Mouse (Mus musculus): ENCODE data around the gene Nt5c2.
A peak's percentile ranks its signal among the peaks of the same experiment; 100 is the strongest.
"Not testable (repeated sequence)": the region's sequence is repeated elsewhere in the genome, so short reads cannot be mapped to it uniquely, and the experiment has no call there.

The Nt5c2 gene

DNA sequence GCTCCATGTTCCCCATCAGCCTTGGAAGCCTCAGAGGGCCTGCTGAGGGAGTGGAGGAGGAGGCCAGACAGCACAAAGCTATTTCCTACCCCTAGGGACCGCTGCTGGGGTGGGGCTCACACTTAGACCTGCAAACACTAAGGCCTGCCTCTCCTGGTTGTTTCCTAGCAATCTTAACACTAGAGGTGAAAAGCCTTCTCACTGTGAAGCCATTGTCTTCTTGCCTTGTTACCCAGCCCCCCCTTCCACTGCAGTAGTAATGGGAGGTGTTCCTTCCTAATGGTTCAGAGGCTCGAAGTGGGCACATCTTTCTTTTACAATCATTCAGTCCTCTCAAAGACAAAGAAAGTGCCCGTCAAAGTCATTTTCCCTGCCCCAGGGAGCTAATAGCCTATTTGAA lies 2.9 kb upstream of the Nt5c2 start:
- no peak for DNase-seq (ENCODE audit: low spot score in 2 of 2)

GRCm38 (mm10) chr19:47016487-47016886 lies 1.5 kb upstream of the Nt5c2 start:
- peak; percentile 45 to 86 for DNase-seq (ENCODE audit: low spot score in 2 of 2)

DNA sequence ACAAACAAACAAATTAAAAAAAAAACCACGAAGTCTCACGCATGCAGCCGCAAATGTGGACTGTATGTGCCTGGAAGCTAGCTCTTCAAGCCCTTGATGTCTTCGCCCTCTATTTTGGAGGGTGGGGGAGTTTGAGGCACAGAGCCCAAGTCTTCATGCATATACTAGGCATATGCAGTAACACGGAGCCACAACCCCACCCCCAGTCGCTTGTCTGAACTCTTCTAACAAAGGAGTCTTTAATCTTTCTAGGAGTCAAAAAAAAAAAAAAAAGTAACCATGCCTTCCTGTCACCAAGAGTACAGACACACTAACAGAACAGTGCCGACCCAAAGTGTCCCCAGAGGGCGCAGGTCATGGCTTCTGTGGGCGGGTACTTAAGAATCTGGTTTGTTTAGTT lies 1.0 kb upstream of the Nt5c2 start:
- no peak for DNase-seq (ENCODE audit: low spot score in 2 of 2)

DNA sequence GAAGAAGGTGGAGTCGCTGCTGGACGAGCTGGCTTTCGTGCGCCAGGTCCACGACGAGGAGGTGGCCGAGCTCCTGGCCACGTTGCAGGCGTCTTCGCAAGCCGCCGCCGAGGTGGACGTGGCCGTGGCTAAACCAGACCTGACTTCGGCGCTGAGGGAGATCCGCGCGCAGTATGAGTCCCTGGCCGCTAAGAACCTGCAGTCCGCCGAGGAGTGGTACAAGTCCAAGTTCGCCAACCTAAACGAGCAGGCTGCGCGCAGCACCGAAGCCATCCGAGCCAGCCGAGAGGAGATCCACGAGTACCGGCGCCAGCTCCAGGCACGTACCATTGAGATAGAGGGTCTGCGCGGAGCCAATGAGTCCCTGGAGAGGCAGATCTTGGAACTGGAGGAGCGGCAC lies 443 bp upstream of the Nt5c2 start:
- DNase-seq (ENCODE audit: low spot score in 2 of 2), result no peak

DNA sequence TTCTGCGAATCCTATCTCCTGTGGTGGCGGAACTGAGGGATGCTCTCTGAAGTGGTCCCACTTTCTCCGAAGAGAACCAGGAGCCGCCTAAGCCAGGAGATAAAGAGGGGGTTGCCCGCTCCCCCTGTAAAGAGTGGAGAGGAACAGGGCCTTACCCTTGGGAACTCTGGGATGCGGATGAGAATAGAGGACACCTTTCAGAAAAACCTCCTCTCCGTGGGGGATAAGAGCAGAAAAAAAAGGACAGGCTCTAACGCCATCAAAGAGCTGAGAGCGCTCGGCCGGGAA lies 850 bp downstream of the Nt5c2 start:
- DNase-seq (ENCODE audit: low spot score in 2 of 2), result no peak

- DNase-seq (ENCODE audit: low spot score in 2 of 2), result no peak
Observed at GRCm38 (mm10) chr19:47013340-47014158, 1.4 kb downstream of the Nt5c2 start.

DNA sequence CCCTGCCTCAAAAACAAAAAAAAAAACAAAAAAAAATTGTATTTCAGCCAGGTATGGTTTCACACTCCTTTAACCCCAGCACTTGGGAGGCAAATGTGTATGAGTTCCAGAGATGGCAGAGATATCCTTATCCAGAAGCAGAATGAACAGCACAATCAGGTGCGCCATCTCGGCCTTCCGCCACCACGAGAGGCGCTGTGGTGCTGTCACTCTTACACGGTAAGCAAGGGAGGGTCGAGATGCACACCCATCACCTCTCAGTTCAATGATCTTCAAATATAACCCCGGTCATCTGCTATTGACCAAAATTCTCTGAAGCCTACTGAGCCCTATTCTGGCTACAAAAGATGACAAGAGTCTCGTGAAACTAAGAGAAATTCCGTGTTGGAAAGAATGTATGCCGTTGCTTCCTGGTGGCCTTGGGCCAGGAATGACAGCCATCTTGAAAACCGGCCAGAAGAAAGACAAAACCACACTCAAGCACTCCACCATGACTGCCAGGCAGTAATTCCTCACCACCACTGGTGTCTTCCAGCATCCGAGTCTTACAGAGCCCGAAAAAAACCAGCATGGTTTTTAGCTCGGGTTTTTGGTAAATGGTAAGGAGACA lies 2.3 kb downstream of the Nt5c2 start:
- no peak for DNase-seq (ENCODE audit: low spot score in 2 of 2)

DNA sequence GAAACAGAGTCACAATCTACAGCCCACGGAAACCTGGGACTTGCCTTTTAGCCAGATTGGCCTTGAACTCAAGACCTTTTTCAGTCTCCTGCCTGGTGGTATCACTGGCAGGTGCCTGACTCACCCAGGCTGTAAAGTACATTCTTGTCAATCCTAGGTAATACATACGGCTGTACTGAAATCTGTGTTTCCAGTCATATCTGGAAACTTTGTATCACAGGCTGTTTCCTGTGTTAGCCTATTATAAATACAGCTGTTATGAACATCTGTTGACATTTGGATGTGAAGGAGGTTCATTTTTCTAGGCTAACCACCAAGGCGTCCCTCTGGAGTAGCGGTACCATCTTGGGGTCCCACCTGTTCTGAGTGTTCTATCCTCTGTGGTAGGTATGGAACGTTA lies 5.0 kb downstream of the Nt5c2 start:
- DNase-seq (ENCODE audit: low spot score in 2 of 2), result no peak

DNA sequence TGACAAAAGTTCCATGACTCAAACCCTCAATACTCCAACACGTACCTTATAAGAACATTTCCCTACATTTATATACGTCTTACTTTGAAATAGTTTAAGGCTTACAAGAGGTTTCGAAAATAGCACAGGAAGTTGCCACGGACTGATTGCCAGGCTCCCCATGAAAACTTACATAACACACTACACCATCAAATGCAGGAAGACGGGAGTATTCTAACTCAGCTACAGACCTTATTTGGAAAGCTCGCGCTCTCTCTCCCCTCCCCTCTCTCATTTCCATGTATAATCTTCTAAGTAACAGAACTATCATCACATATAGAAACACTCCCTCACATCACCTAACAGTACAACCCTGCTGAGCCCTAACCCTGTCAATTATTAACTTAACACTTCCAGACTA lies 5.5 kb downstream of the Nt5c2 start:
- no peak for DNase-seq (ENCODE audit: low spot score in 2 of 2)

- DNase-seq (ENCODE audit: low spot score in 2 of 2), result peak in 1 of 2 experiments; percentile 66
Observed at GRCm38 (mm10) chr19:47006321-47006720, 8.6 kb downstream of the Nt5c2 start.

DNA sequence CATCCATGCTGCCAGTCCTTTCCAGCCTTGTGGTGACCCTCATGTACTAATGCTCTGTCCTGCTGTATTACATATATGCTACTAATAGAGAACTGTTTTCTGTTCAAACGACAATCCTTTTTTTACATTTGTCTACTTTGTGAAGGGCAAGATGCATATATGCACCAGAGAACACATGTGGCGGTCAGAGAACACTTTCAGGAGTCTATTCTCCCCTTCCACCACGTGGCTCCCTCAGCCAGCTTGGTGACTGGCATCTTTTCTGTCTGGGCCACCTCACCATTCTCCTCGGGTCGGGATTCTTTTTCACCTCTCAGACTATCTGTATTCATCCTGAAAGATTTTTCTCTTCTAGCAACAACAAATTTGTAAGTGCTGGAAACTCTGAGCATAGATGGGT lies 9.1 kb downstream of the Nt5c2 start:
- no peak for DNase-seq (ENCODE audit: low spot score in 2 of 2)

DNA sequence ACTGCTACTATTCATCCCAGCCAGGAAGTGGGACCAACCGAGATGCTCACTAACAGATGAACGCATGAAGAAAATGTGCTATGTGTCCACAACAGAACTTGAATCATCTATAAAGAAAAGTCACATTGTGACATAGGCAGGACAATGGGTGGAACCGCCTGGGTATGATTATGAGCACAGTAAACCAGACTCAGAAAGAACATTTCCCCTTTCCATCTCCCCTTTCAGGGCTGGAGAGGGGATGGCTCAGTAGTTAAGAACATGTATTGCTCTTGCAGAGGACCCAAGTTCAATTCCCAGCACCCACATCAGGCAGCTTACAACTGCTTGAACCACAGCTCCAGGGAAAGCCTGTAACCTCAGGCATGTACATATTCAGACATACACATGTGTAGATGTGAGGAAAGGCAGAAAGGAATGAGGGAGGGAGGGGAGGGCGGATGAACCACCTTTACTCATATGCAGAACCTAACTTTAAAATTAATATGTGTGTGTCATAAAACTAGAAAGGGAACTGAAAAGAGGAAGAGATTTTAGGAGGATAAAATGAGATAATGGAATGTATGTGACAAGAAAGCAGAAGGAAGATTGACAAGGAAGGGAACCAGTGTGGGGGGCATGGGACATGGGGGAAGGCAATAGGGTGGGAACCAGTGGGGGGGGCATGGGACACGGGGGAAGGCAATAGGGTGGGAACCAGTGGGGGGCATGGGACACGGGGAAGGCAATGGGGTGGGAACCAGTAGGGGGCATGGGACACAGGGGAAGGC lies 11.0 kb downstream of the Nt5c2 start:
- no peak for DNase-seq (ENCODE audit: low spot score in 2 of 2)

GRCm38 (mm10) chr19:47000357-47000756 lies 14.6 kb downstream of the Nt5c2 start:
- not testable (repeated sequence) for DNase-seq (ENCODE audit: low spot score in 2 of 2)

GRCm38 (mm10) chr19:46999753-47000152 lies 15.2 kb downstream of the Nt5c2 start:
- DNase-seq (ENCODE audit: low spot score in 2 of 2), result no peak

- DNase-seq (ENCODE audit: low spot score in 2 of 2), result no peak
Observed at GRCm38 (mm10) chr19:46998953-46999352, 16.0 kb downstream of the Nt5c2 start.

GRCm38 (mm10) chr19:46998168-46998870 lies 16.6 kb downstream of the Nt5c2 start:
- DNase-seq (ENCODE audit: low spot score in 2 of 2), result no peak

DNA sequence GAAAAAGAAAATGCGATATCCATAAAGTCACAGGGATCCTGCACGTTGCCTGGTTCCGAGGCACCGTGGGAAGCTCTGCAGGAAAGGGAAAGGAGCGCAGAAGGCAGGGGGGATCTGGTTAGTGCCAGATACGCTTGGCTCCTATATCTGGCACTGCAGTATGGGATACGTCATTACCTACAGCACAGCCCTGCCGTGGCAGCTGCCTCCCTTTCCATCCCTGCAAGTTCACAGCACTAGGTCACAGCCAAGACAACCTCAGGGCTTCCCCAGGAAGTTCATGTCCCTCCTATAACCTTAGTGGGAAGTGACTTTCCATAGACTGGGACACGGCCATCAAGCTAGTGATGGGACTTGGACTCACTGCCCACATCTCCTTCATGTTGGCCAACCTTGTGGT lies 18.9 kb downstream of the Nt5c2 start:
- no peak for DNase-seq (ENCODE audit: low spot score in 2 of 2)

- not testable (repeated sequence) for DNase-seq (ENCODE audit: low spot score in 2 of 2)
Observed at GRCm38 (mm10) chr19:46992329-46992728, 22.6 kb downstream of the Nt5c2 start.

DNA sequence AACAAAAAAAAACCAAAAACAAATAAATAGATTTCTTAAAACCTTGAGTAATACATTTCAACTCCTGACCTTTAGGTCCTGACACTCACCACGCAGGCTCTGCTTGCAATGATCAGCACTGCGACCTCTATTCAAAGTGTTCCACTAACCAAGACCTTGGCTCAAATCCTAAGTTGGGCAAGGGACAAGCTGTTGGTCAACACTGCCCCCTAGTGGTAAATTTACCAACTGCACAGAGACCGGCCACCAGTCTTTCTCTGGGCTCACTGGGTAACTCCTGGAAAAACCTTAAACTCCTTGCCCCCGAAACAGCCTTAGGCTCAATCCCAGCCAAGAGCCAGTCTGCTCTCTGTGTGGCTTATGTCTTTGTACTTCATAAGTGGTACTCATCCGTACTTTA lies 23.8 kb downstream of the Nt5c2 start:
- peak; percentile 88 to 92 for DNase-seq (ENCODE audit: low spot score in 2 of 2)

GRCm38 (mm10) chr19:46990625-46991024 lies 24.3 kb downstream of the Nt5c2 start:
- DNase-seq (ENCODE audit: low spot score in 2 of 2), result not testable (repeated sequence)

GRCm38 (mm10) chr19:46990153-46990518 lies 24.8 kb downstream of the Nt5c2 start:
- DNase-seq (ENCODE audit: low spot score in 2 of 2), result no peak

DNA sequence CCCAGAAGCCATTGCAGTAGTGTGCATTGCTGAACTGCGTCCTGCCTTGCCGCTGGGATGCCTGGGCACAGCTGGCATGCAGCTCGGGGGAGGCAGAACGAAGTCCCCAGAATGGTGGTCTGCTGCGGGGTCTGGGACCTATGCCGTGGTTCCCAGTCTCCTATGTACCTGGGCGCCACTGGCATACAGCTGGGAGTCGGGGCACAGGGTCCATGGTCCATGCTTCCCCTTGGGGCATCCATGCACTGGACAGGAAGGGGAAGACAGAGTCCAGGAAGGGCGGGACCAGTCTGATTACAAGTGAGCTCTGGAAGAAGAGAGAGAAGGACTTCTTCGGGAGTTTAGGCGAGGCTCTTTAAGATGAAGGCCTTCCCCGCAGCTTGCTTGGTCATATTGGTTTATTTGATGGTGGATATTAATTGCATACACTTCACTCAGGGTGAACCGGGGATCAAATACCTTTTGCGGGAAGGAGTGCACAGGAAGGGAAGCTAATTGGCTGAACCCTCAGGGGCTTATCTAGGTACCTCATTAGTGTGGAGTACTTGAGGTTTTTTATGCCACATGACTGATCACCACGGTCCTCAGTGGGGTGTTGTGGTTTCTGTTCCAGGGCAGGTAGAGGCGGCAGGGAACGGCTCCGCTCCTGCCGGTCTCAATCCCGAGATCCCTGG lies 25.3 kb downstream of the Nt5c2 start:
- peak in 1 of 2 experiments; percentile 28 for DNase-seq (ENCODE audit: low spot score in 2 of 2)

All from spleen, postnatal 10 days (tissue).